Mouse (Mus musculus) megakaryocyte, embryonic 14.5 days (primary cell): ENCODE data around the gene Tead1.

Experiments
- FLI1 ChIP-seq: IDR thresholded peaks from 2 replicates; pipeline ENCODE4 v1.6.1; 2012; ENCODE audit warnings: low read length, inconsistent platforms, mixed read lengths
- GATA1 ChIP-seq: IDR thresholded peaks from 3 replicates; pipeline ENCODE4 v1.6.1; 2012; ENCODE audit warnings: mixed read lengths, low read length, inconsistent platforms, borderline replicate concordance

GRCm38 (mm10) chr7:112703341-112703740, 24.2 kb downstream of the Tead1 start:
- TF ChIP-seq GATA1 = no peak
- no peak for TF ChIP-seq FLI1
